Mouse (Mus musculus): ENCODE data around the gene Tmprss7.

DNA sequence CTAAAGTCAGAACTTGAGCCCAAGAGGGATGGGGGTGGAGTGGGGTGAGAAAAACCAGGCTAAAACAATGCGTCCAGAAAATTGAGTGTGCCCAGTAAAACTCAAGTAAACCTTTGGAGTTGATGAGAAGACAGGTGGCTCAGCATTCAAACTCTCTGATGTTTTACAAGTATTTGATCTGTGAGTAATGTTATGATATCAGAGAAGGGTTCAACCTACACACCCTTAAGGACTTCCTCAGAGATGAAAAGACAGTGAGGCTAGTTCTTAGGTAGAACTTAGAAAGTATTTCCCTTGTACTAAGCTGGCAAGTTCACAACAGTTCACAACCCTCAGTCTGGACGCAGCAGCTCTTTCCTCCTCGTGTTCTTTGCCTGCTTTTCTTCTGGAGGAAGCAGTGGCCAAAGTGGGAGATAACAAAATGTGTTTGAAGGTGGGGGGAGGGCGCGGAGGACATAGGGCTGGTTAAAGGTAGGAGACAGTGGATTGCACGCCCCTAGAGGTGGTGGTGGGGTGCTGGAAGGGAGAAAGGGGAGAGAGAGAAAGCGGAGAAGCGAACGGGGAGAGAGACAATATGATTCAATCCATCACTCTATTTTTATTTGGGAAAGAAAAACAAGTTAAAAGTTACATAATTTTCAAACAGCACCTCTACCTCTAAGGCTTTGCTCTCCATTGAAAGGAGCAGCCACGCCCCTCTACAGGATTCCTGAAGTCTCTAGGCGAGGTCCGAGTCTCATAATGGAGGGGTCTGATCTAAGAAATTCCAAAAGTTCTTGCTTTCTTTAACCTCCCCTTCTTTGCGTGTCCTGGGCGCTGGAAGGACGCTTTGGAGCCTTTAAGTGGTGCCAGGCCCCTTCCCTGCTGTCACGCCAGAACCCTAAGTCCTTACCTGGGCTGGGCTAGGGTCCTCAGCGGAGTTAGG is 40.2 kb downstream of the Tmprss7 start:
- TF ChIP-seq POLR2A (IDR thresholded peaks at IDR 0.05; ENCODE audit: borderline replicate concordance, control insufficient read depth, low read depth, low read length) (no peak), CTCF (IDR thresholded peaks at IDR 0.05; ENCODE audit: control insufficient read depth, insufficient read depth, low read length) (no peak)

All from bone marrow, adult 2 months (tissue).